Mouse (Mus musculus): ENCODE measurements around the gene Itih1.

Gene Itih1

DNA sequence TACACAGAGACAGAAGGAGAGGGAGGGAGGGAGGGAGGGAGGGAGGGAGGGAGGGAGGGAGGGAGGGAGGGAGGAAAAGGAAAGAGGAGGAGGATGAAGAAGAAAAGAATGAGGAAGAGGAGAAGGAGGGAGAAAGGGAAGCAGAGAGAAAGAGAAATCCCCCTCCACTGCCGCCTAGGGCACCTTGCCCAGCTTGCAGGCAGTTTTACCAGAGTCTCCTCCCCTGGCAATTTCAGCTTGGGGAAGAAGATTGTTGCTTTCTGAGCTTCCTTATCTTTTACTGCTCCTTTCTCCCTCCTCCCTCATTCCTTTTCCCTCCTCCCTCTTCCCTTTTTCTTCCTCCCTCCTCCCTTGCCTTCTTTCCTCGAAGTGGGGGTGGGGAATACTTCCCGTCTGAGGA, 40.1 kb downstream of the Itih1 start:
- no peak for DNase-seq

- no peak for DNase-seq
Measured at GRCm38 (mm10) chr14:30902628-30903027, 40.5 kb downstream of the Itih1 start.

DNA sequence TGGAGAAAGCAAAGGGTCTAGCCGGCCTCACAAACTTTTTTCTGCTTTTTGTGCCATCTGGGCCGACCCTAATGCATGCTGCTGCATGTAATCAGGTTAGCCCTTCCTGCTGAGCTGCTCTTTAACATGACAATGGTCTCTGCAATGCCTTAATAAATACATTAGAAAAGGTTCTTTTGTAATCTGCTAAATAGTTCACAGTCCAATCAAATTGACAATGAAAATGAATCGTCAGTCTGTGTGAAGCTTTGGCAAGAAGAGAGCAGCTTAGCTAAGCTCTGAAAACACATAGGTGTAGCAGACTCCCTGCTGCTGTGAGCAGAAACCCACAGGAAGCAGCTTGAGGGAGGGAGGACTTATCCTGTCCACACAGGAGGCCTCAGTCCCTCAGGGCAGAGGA, 43.1 kb downstream of the Itih1 start:
- no peak for DNase-seq

GRCm38 (mm10) chr14:30888271-30888732, 54.8 kb downstream of the Itih1 start:
- no peak for DNase-seq

- DNase-seq, result no peak
Measured at GRCm38 (mm10) chr14:30886204-30886603, 56.9 kb downstream of the Itih1 start, which contains the start of gene Itih4. Gene Itih4 (plus strand): TSS chr14:30886476.

- DNase-seq, result no peak
Measured at GRCm38 (mm10) chr14:30885298-30885697, 57.8 kb downstream of the Itih1 start.

DNA sequence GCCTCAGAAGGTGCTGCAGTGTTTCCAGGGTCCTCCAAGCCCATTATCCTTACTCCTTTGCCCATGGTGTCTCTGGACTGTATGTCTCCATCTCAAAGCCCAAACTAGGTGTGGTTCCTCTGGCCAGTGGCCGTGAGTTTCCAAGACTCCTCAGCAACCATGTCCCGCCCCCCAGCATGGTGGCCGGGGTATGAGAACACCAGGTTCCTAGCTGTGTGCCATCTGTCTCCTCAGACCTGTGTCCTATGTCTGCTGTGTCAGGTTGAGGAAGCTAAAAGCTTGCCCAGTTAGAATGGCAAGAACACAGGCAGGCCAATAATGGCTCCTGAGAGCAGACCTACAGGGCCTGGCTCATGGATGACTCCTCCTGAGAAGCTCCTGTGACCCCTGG, 61.4 kb downstream of the Itih1 start:
- DNase-seq, result no peak

DNA sequence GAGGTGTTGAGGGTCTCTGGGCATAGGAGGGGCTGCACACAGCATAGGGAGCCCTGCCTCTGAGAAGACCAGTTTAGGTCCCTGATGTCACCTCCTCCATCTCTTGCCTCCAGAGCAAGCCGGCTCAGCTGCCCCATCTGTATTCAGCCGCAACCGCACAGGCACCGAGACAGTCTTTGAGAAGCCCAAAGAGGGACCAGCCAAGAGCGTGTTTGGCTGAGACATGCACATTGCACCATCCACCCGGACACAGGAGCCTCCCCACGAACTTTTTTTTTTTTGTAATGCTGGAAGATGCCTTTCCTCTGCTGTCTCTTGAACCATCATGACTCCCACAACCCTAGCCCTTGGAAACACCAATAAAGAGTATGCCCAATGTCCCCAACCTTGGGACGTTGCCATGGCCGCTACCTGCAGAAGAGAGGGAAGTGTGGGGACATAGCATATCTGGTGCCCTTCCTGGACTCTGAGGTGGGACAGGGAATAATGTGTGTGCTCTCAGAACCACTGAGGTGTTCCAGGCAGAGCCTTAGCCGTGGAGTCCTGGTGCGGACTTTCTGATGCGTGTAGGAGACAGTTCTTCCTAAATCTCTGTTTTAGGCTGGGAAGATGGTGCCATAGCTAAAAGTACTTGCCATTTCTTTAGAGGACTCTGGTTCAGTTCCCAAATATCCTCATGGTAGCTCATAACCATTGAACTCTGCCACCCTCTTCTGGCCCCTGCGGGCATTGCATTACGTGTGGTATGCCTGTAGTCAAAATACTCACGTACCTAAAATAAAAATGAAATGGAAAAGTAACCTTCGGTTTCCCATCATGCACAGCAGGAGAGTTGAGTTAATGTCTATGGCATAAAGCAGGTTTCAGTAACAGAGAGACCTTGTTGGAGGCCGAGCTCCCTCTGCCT, 62.0 kb downstream of the Itih1 start:
- DNase-seq, result peak; percentile 25 to 38

DNA sequence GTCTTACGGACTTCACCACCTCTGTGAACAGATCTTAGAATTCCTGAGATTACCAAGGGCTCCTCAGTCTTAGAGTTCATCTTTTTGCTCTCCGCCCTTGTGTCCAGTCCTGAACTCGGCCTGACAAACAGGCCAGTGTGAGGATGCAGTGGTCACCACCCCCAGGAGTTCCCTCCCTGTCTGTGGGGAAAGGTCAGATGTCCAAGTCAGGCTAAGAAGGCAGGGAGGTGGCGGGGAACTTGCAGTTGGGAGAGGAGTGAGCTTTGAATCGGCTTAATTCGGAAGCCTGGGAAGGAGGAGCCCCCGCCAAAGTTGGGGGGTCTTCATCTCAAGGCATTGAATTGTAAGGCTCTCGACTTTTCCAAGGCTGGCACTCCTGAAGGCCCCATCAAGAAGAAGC, 62.8 kb downstream of the Itih1 start:
- DNase-seq, result no peak

DNA sequence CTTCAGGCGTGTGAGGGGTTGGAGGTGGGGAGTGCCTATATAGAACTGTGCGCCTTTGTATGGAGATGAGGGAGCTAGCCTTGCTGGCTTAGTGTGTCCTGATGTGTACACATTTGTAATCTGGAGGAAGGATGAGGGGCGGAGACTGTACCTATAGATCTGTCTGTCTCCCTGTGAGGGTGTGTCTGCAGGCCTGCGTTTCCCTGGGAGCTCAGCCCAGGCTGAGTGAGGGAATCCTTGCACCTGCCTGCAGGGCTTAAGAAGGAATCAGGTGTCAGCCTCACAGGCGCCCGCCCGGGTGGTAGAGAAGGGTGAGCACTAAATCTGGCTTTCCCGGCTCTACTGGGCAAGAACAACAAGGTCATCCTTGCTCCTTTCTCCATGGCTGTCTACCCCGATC, 63.3 kb downstream of the Itih1 start:
- no peak for DNase-seq

Measured in thymus, postnatal 36 days (tissue).